Mouse (Mus musculus): ENCODE data around the gene Irgc1. TPM values are rescaled to one million over a fixed set of nuclear protein-coding genes. Genes with fewer than 3 reads are reported as not detected.

Irgc1 gene
- polyA plus RNA-seq, 1 experiment from 2014 or later = not detected

DNA sequence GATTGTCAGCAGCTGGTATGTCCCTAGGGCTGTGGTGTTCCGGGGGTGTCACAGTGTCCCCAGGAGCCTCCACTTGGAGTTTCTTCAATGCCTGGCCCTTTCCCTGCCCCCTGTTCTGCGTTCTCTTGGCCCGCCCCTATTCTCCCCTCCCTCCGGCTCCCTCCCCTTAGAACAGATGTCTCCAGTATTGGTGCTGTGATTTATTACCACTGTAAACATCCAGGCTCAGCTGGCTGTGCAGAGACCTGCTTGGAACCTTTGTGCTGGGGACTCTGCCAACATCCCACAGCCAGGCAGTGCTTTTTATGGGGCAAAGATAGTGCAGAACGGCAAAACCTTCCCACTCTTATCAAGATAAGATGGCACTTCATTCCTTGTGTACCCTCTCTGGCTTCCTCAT lies 61.0 kb downstream of the Irgc1 start:
- ATAC-seq (ENCODE audit: insufficient read depth) (peak; percentile 84), DNase-seq (peak; percentile 72)
- Histone ChIP-seq H3K27me3 (ENCODE audit: insufficient read depth, low read length) (no peaks in the 10 kb centered on the region), H3K9me3 (ENCODE audit: low read depth, low read length) (no peaks in the 10 kb centered on the region), H3K4me1 (ENCODE audit: insufficient read depth) (no peaks in the 10 kb centered on the region), H3K9ac (no peak overlapping the region), H3K36me3 (ENCODE audit: insufficient read depth) (no peaks in the 10 kb centered on the region), H3K4me2 (peak overlapping the region; percentile 37; the same call in 1 of the 2 replicates), H3K4me3 (ENCODE audit: low read depth, low read length) (no peak overlapping the region), H3K27ac (ENCODE audit: low read depth) (peak overlapping the region; percentile 30; the same call in 1 of the 2 replicates)
- 5% methylated on average over 5 of the region's 5 CpGs for WGBS
- no peak for TF ChIP-seq CTCF (IDR thresholded peaks at IDR 0.05; ENCODE audit: low read depth)

DNA sequence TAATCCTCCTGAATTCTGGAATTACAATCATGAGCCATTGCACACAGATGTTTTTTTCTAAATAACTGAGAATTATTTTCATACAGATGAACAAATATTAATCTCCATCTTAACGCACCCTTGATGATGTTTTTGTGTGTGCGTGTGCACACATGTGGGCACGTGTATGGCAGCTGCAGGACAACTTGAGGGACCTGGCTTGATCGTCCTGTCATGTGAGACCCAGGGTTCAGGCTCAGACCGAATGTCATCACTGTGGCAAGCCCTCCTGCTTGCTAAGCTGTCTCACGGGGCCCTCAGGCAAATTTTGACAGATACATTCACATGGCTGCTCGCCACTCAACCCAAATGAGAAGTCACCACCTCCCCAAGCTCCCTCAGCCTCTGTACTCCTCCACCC lies 61.6 kb downstream of the Irgc1 start:
- Histone ChIP-seq H3K27me3 (ENCODE audit: insufficient read depth, low read length) (no peaks in the 10 kb centered on the region), H3K4me1 (ENCODE audit: insufficient read depth) (no peaks in the 10 kb centered on the region), H3K9me3 (ENCODE audit: low read depth, low read length) (no peaks in the 10 kb centered on the region), H3K4me2 (no peak overlapping the region), H3K9ac (no peak overlapping the region), H3K27ac (ENCODE audit: low read depth) (no peak overlapping the region), H3K4me3 (ENCODE audit: low read depth, low read length) (no peak overlapping the region), H3K36me3 (ENCODE audit: insufficient read depth) (no peaks in the 10 kb centered on the region)
- DNase-seq (no peak), ATAC-seq (ENCODE audit: insufficient read depth) (no peak)
- WGBS = 50% methylated on average over 7 of the region's 7 CpGs
- TF ChIP-seq CTCF (IDR thresholded peaks at IDR 0.05; ENCODE audit: low read depth) = no peak

DNA sequence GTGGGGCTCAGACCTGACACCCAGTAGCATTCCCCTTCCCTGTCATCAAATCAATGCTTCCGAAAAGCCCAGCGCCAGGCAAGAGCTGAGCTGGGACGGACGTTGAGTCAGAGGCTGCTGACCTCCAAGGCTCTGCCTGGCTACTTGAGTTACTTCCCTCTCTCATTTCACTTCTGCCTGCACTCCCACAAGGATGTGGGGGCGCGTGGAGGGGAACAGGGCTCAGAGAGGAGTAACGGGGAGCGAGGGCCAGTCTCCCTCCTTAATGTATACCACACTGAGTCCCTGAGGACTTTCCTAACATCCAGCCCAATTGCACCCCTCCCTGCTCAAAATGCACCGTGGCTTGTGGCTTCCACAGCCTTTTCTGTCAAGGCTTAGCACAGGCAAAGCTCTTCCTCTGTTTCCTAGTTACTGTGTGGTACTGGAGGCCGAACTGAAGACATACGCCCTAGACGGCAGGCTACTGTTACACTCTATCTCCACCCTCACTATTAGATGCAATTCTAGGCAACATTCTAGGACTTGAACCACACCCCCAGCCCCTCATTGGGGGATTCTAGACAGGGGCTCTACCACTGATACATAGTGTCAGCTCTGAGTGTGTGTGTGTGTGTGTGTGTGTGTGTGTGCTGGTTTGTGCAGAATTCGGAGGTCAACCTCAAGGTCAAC lies 62.4 kb downstream of the Irgc1 start:
- Histone ChIP-seq H3K4me3 (ENCODE audit: low read depth, low read length) (no peak overlapping the region), H3K9me3 (ENCODE audit: low read depth, low read length) (no peaks in the 10 kb centered on the region), H3K9ac (no peak overlapping the region), H3K4me1 (ENCODE audit: insufficient read depth) (no peaks in the 10 kb centered on the region), H3K27me3 (ENCODE audit: insufficient read depth, low read length) (no peaks in the 10 kb centered on the region), H3K27ac (ENCODE audit: low read depth) (no peak overlapping the region), H3K36me3 (ENCODE audit: insufficient read depth) (no peaks in the 10 kb centered on the region), H3K4me2 (no peak overlapping the region)
- ATAC-seq (ENCODE audit: insufficient read depth) (no peak), DNase-seq (no peak)
- no peak for TF ChIP-seq CTCF (IDR thresholded peaks at IDR 0.05; ENCODE audit: low read depth)
- 51% methylated on average over 13 of the region's 13 CpGs for WGBS

DNA sequence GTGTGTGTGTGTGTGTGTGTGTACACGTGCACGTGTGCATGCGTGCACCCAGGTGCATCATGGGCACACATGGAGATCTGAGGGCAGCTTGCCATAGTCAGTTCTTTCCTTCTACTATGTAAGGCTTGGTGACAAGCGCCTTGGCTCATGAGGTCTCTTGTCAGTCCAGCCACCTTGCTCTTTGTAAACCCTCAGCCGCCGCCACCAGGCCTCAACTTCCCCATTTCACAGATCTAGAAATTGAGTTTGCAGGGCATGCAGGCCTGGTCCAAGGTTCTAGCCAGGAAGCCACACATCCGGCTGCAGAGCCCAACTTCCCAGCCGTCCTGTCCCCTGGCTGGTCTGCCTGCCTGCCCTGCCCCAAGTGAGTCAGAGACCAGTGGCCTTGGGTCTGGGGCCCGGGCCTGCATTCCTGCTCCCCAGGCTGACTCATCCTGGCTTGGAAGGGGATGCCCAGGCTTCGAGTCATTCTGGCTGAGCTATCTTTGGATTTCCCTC lies 65.0 kb downstream of the Irgc1 start:
- no peaks in the 10 kb centered on the region for H3K4me1 ChIP-seq (ENCODE audit: insufficient read depth)
- H3K36me3 ChIP-seq (ENCODE audit: insufficient read depth) = no peaks in the 10 kb centered on the region
- no peak for TF ChIP-seq CTCF (IDR thresholded peaks at IDR 0.05; ENCODE audit: low read depth)
- no peak overlapping the region for H3K27ac ChIP-seq (ENCODE audit: low read depth)
- no peak for DNase-seq
- H3K4me3 ChIP-seq (ENCODE audit: low read depth, low read length) = no peak overlapping the region
- no peak for ATAC-seq (ENCODE audit: insufficient read depth)
- 76% methylated on average over 10 of the region's 10 CpGs for WGBS
- H3K9ac ChIP-seq = no peak overlapping the region
- H3K4me2 ChIP-seq = no peak overlapping the region
- no peaks in the 10 kb centered on the region for H3K9me3 ChIP-seq (ENCODE audit: low read depth, low read length)
- no peaks in the 10 kb centered on the region for H3K27me3 ChIP-seq (ENCODE audit: insufficient read depth, low read length)

DNA sequence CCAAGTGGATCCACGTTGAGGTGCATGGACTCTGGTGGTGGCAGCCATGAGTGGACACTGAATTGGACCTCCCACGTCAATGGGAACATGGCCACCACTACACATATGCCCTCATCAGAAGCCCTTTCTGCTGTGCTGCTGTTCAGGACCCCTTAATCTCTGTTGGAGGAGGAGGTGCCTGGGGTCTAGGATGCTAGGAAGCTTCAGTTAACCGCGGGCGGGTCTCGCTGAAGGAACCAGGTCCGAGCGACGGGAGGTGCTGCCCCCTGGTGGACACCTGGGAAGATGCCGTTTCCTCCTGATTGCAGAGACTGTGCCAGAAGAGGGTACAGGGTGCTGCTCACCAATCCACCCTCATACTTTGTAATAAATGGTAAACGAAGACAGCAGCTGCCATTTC lies 67.3 kb downstream of the Irgc1 start:
- Histone ChIP-seq H3K4me1 (ENCODE audit: insufficient read depth) (no peaks in the 10 kb centered on the region), H3K36me3 (ENCODE audit: insufficient read depth) (no peaks in the 10 kb centered on the region), H3K9me3 (ENCODE audit: low read depth, low read length) (no peaks in the 10 kb centered on the region), H3K27me3 (ENCODE audit: insufficient read depth, low read length) (no peaks in the 10 kb centered on the region), H3K9ac (no peak overlapping the region), H3K27ac (ENCODE audit: low read depth) (no peak overlapping the region), H3K4me3 (ENCODE audit: low read depth, low read length) (no peak overlapping the region), H3K4me2 (no peak overlapping the region)
- TF ChIP-seq CTCF (IDR thresholded peaks at IDR 0.05; ENCODE audit: low read depth) = peak; percentile 93
- DNase-seq = peak; percentile 78
- 10% methylated on average over 11 of the region's 11 CpGs for WGBS
- peak; percentile 29; the same call in 1 of the 2 replicates for ATAC-seq (ENCODE audit: insufficient read depth)

DNA sequence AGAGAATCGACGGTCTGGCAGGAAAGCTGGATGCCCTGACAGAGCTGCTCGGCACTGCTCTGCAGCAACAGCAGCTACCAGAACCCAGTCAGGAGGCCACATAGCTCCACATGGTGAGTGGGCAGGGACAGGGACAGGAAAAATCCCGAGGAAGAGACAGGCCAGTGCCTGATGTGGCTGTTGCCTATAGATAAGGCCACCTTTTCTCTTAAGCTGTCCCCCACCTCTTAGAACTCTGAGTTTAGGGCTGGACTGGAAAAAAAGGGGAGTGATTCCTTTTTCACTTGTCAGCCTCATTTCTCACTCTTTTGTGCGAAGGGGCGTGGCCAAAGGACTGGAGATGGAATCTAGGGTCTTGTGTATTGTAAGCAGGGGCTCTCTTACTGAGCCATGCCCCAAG lies 68.0 kb downstream of the Irgc1 start:
- ATAC-seq (ENCODE audit: insufficient read depth) (no peak), DNase-seq (no peak)
- Histone ChIP-seq H3K27ac (ENCODE audit: low read depth) (no peak overlapping the region), H3K27me3 (ENCODE audit: insufficient read depth, low read length) (no peaks in the 10 kb centered on the region), H3K9me3 (ENCODE audit: low read depth, low read length) (no peaks in the 10 kb centered on the region), H3K4me3 (ENCODE audit: low read depth, low read length) (no peak overlapping the region), H3K36me3 (ENCODE audit: insufficient read depth) (no peaks in the 10 kb centered on the region), H3K4me1 (ENCODE audit: insufficient read depth) (no peaks in the 10 kb centered on the region), H3K4me2 (no peak overlapping the region), H3K9ac (no peak overlapping the region)
- 53% methylated on average over 6 of the region's 6 CpGs for WGBS
- no peak for TF ChIP-seq CTCF (IDR thresholded peaks at IDR 0.05; ENCODE audit: low read depth)

DNA sequence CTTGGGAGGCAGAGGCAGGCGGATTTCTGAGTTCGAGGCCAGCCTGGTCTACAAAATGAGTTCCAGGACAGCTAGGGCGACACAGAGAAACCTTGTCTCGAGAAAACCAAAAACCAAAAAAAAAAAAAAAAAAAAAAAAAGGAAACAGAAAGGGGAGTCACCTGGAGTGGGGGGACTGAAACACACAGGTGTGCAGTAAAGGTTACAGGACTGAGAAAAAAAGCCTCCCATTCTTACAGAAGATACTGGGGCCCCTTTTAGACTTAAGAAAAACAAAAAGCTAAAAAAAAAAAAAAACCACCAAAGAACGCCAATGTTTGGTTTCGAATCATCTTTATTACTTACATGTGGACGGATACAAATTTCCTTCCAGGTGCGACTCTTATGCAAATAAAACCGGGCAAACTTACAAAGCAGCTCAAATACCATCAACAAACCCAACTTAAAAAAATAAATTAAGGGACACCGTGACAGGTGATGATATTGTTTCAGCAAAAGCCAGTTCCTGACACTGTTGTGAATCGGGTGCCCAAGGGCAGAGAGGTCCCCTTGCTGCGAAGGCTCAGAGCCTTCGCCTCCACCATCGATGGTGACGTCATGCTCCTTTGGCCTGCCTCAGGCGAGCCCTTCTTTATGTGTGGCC lies 69.2 kb downstream of the Irgc1 start:
- no peak for ATAC-seq (ENCODE audit: insufficient read depth)
- TF ChIP-seq CTCF (IDR thresholded peaks at IDR 0.05; ENCODE audit: low read depth) = no peak

More for the DNA sequence above, 69.2 kb downstream of the Irgc1 start:
- H3K36me3 ChIP-seq (ENCODE audit: insufficient read depth) = no peaks in the 10 kb centered on the region
- H3K4me2 ChIP-seq = no peak overlapping the region
- no peak overlapping the region for H3K9ac ChIP-seq
- no peak for DNase-seq
- H3K9me3 ChIP-seq (ENCODE audit: low read depth, low read length) = no peaks in the 10 kb centered on the region
- H3K4me3 ChIP-seq (ENCODE audit: low read depth, low read length) = no peak overlapping the region
- no peaks in the 10 kb centered on the region for H3K4me1 ChIP-seq (ENCODE audit: insufficient read depth)
- H3K27me3 ChIP-seq (ENCODE audit: insufficient read depth, low read length) = no peaks in the 10 kb centered on the region
- 62% methylated on average over 16 of the region's 16 CpGs for WGBS
- H3K27ac ChIP-seq (ENCODE audit: low read depth) = no peak overlapping the region

Other genes with a start within 250 kb of the Irgc1 start
- 13.1 and 15.6 TPM in 2 replicates for gene Zfp111, start 240.9 kb downstream of the Irgc1 start, polyA plus RNA-seq (2014; fragmentation: Nextera tagmentation; extraction: Ambion mirVana)
- 4.3 and 4.8 TPM in 2 replicates for gene Zfp109, start 214.7 kb downstream of the Irgc1 start, polyA plus RNA-seq (2014; fragmentation: Nextera tagmentation; extraction: Ambion mirVana)
- gene Zfp108, start 197.5 kb downstream of the Irgc1 start, polyA plus RNA-seq (2014; fragmentation: Nextera tagmentation; extraction: Ambion mirVana) = 3.3 and 4.7 TPM in 2 replicates
- gene Zfp93, start 181.9 kb downstream of the Irgc1 start, polyA plus RNA-seq (2014; fragmentation: Nextera tagmentation; extraction: Ambion mirVana) = 8.4 and 8.6 TPM in 2 replicates
- 32.1 and 32.4 TPM in 2 replicates for gene Zfp61, start 151.1 kb downstream of the Irgc1 start, polyA plus RNA-seq (2014; fragmentation: Nextera tagmentation; extraction: Ambion mirVana)
- 8.6 and 9.8 TPM in 2 replicates for gene Zfp94, start 135.6 kb downstream of the Irgc1 start, polyA plus RNA-seq (2014; fragmentation: Nextera tagmentation; extraction: Ambion mirVana)
- gene Tescl, start 118.4 kb downstream of the Irgc1 start, polyA plus RNA-seq (2014; fragmentation: Nextera tagmentation; extraction: Ambion mirVana) = not detected in 2 replicates
- not detected in 2 replicates for gene Lypd5, start 103.1 kb downstream of the Irgc1 start, polyA plus RNA-seq (2014; fragmentation: Nextera tagmentation; extraction: Ambion mirVana)
- 1.6 and 1.7 TPM in 2 replicates for gene Kcnn4, start 82.0 kb downstream of the Irgc1 start, polyA plus RNA-seq (2014; fragmentation: Nextera tagmentation; extraction: Ambion mirVana)
- gene Smg9, start 52.7 kb downstream of the Irgc1 start, polyA plus RNA-seq (2014; fragmentation: Nextera tagmentation; extraction: Ambion mirVana) = 21.5 and 24.5 TPM in 2 replicates
- 18.1 and 20.2 TPM in 2 replicates for gene Plaur, start 10.2 kb upstream of the Irgc1 start, polyA plus RNA-seq (2014; fragmentation: Nextera tagmentation; extraction: Ambion mirVana)
- 0.34 and 0.72 TPM in 2 replicates for gene Cadm4, start 29.7 kb upstream of the Irgc1 start, polyA plus RNA-seq (2014; fragmentation: Nextera tagmentation; extraction: Ambion mirVana)
- gene Zfp428, start 54.7 kb upstream of the Irgc1 start, polyA plus RNA-seq (2014; fragmentation: Nextera tagmentation; extraction: Ambion mirVana) = 36.2 and 37.7 TPM in 2 replicates
- 0.32 and 0.47 TPM in 2 replicates for gene AC161166.1, start 60.2 kb upstream of the Irgc1 start, polyA plus RNA-seq (2014; fragmentation: Nextera tagmentation; extraction: Ambion mirVana)
- 8.0 and 9.3 TPM in 2 replicates for gene Irgq, start 78.4 kb upstream of the Irgc1 start, polyA plus RNA-seq (2014; fragmentation: Nextera tagmentation; extraction: Ambion mirVana)
- not detected in 2 replicates for gene Pinlyp, start 93.8 kb upstream of the Irgc1 start, polyA plus RNA-seq (2014; fragmentation: Nextera tagmentation; extraction: Ambion mirVana)
- 96.6 and 121 TPM in 2 replicates for gene Xrcc1, start 94.0 kb upstream of the Irgc1 start, polyA plus RNA-seq (2014; fragmentation: Nextera tagmentation; extraction: Ambion mirVana)
- gene Ethe1, start 135.2 kb upstream of the Irgc1 start, polyA plus RNA-seq (2014; fragmentation: Nextera tagmentation; extraction: Ambion mirVana) = 26.5 and 26.7 TPM in 2 replicates
- 2.6 and 2.9 TPM in 2 replicates for gene Zfp575, start 135.3 kb upstream of the Irgc1 start, polyA plus RNA-seq (2014; fragmentation: Nextera tagmentation; extraction: Ambion mirVana)
- gene Phldb3, start 158.5 kb upstream of the Irgc1 start, polyA plus RNA-seq (2014; fragmentation: Nextera tagmentation; extraction: Ambion mirVana) = 0.14 and 0.33 TPM in 2 replicates
- gene Lypd3, start 184.3 kb upstream of the Irgc1 start, polyA plus RNA-seq (2014; fragmentation: Nextera tagmentation; extraction: Ambion mirVana) = 0.14 TPM in 1 of 2 replicates, not detected in the other
- not detected in 2 replicates for gene Tex101, start 224.4 kb upstream of the Irgc1 start, polyA plus RNA-seq (2014; fragmentation: Nextera tagmentation; extraction: Ambion mirVana)

All from lung, embryonic 14.5 days (tissue).